Mouse (Mus musculus) hindbrain, embryonic 12.5 days (tissue): ENCODE measurements around the gene Ttc22. TPM values are rescaled to one million over a fixed set of nuclear protein-coding genes. Genes with fewer than 3 reads are reported as not detected.

Source experiments
- ATAC-seq: fragments of 200-750 bp; cut with Nextera tagmentation; 2 replicates; pipeline ENCODE4 v1.8.0; 2017; ENCODE audit warnings: moderate TSS enrichment; ENCODE audit not compliant: low FRiP score
- H3K27ac ChIP-seq: fragments of 300-500 bp; sonication (generic); 2 replicates; pipeline ENCODE4 v1.5.1; 2016; ENCODE audit warnings: mild to moderate bottlenecking
- H3K27me3 ChIP-seq: fragments of 300-500 bp; sonication (generic); 2 replicates; pipeline ENCODE4 v1.6.1; 2016; ENCODE audit warnings: mild to moderate bottlenecking
- H3K36me3 ChIP-seq: fragments of 300-500 bp; sonication (generic); 2 replicates; pipeline ENCODE4 v1.6.1; 2016; ENCODE audit warnings: mild to moderate bottlenecking
- H3K4me1 ChIP-seq: fragments of 300-500 bp; sonication (generic); 2 replicates; pipeline ENCODE4 v1.6.1; 2016
- H3K4me2 ChIP-seq: fragments of 300-500 bp; sonication (generic); replicated peaks from 2 replicates; pipeline ENCODE4 v1.6.1; 2016; ENCODE audit warnings: mild to moderate bottlenecking
- H3K4me3 ChIP-seq: fragments of 300-500 bp; sonication (generic); 2 replicates; pipeline ENCODE4 v1.5.1; 2016; ENCODE audit warnings: mild to moderate bottlenecking
- H3K9ac ChIP-seq: fragments of 300-500 bp; sonication (generic); 2 replicates; pipeline ENCODE4 v1.6.1; 2016; ENCODE audit warnings: mild to moderate bottlenecking, moderate library complexity
- H3K9me3 ChIP-seq: fragments of 300-500 bp; sonication (generic); replicated peaks from 2 replicates; pipeline ENCODE4 v1.6.1; 2016; ENCODE audit warnings: mild to moderate bottlenecking
- WGBS: fragments of 180-500 bp; shearing (Covaris S2); methylation state at CpG from one replicate; pipeline ENCODE4 v1.1.7; 2016; 5-methylcytosine and 5-hydroxymethylcytosine counted together
- polyA plus RNA-seq: library from polyadenylated mRNA; unstranded; fragments of >200 nt; fragmentation: Nextera tagmentation; extraction: Ambion mirVana; gene quantifications from 2 replicates; pipeline ENCODE4 v1.2.1, GENCODE M21; 2016

Gene Ttc22
- 0.68 and 0.83 TPM in 2 replicates for polyA plus RNA-seq

- no peak for ATAC-seq
- Histone ChIP-seq H3K4me2 (0 out of 2 replicates have a peak within 1 kb of the TSS, but pooled peaks have one; percentile 8), H3K4me1 (peaks cover 6% of the 10 kb centered on the region), H3K27me3 (peaks cover 52% of the 10 kb centered on the region), H3K27ac (no peak within 1 kb of the TSS), H3K4me3 (no peak within 1 kb of the TSS), H3K9ac (no peak within 1 kb of the TSS), H3K9me3 (no peaks in the 10 kb centered on the region), H3K36me3 (no peaks in the 10 kb centered on the region)
- 21% methylated on average over 16 of the region's 16 CpGs for WGBS
Observed at GRCm38 (mm10) chr4:106622030-106622493, at the start of gene Ttc22. TSS of gene Ttc22 (plus strand) at chr4:106622432.

- WGBS, result 82% methylated on average over 8 of the region's 8 CpGs
- no peak overlapping the region for H3K4me3 ChIP-seq
- no peaks in the 10 kb centered on the region for H3K9me3 ChIP-seq
- no peak overlapping the region for H3K4me2 ChIP-seq
- no peaks in the 10 kb centered on the region for H3K27me3 ChIP-seq
- H3K27ac ChIP-seq, result no peak overlapping the region
- ATAC-seq, result no peak
- no peaks in the 10 kb centered on the region for H3K4me1 ChIP-seq
- no peak overlapping the region for H3K9ac ChIP-seq
- H3K36me3 ChIP-seq, result peaks cover 95% of the 10 kb centered on the region
Observed at GRCm38 (mm10) chr4:106575022-106575421, 47.2 kb upstream of the Ttc22 start.

- H3K36me3 ChIP-seq, result peaks cover 98% of the 10 kb centered on the region
- no peak overlapping the region for H3K9ac ChIP-seq
- H3K27ac ChIP-seq, result no peak overlapping the region
- H3K9me3 ChIP-seq, result no peaks in the 10 kb centered on the region
- H3K4me3 ChIP-seq, result no peak overlapping the region
- H3K4me2 ChIP-seq, result no peak overlapping the region
- no peaks in the 10 kb centered on the region for H3K4me1 ChIP-seq
- H3K27me3 ChIP-seq, result no peaks in the 10 kb centered on the region
- ATAC-seq, result no peak
- WGBS, result 83% methylated on average over 7 of the region's 7 CpGs
Observed at GRCm38 (mm10) chr4:106577511-106577910, 44.7 kb upstream of the Ttc22 start.

- Histone ChIP-seq H3K9ac (no peak overlapping the region), H3K27ac (no peak overlapping the region), H3K4me3 (no peak overlapping the region), H3K36me3 (peaks cover 99% of the 10 kb centered on the region), H3K9me3 (no peaks in the 10 kb centered on the region), H3K4me1 (no peaks in the 10 kb centered on the region; the same call in 1 of the 2 replicates), H3K4me2 (no peak overlapping the region), H3K27me3 (no peaks in the 10 kb centered on the region)
- 90% methylated on average over 14 of the region's 14 CpGs for whole genome bisulfite sequencing
- no peak for ATAC-seq
Observed at GRCm38 (mm10) chr4:106581176-106581864, 40.9 kb upstream of the Ttc22 start.

GRCm38 (mm10) chr4:106581865-106582204, 40.4 kb upstream of the Ttc22 start:
- WGBS, result 94% methylated on average over 15 of the region's 15 CpGs

GRCm38 (mm10) chr4:106582428-106583153, 39.6 kb upstream of the Ttc22 start:
- WGBS, result 90% methylated on average over 12 of the region's 12 CpGs
- H3K9ac ChIP-seq, result no peak overlapping the region
- H3K27ac ChIP-seq, result no peak overlapping the region
- H3K4me2 ChIP-seq, result no peak overlapping the region
- no peaks in the 10 kb centered on the region for H3K9me3 ChIP-seq
- no peaks in the 10 kb centered on the region for H3K27me3 ChIP-seq
- no peaks in the 10 kb centered on the region; the same call in 1 of the 2 replicates for H3K4me1 ChIP-seq
- ATAC-seq, result no peak
- no peak overlapping the region for H3K4me3 ChIP-seq
- H3K36me3 ChIP-seq, result peaks cover 98% of the 10 kb centered on the region

More at GRCm38 (mm10) chr4:106581865-106582204, 40.4 kb upstream of the Ttc22 start:
- H3K4me3 ChIP-seq, result no peak overlapping the region
- H3K4me1 ChIP-seq, result no peaks in the 10 kb centered on the region; the same call in 1 of the 2 replicates
- no peaks in the 10 kb centered on the region for H3K9me3 ChIP-seq
- no peak overlapping the region for H3K9ac ChIP-seq
- H3K36me3 ChIP-seq, result peaks cover 99% of the 10 kb centered on the region
- H3K27me3 ChIP-seq, result no peaks in the 10 kb centered on the region
- H3K27ac ChIP-seq, result no peak overlapping the region
- H3K4me2 ChIP-seq, result no peak overlapping the region
- no peak for ATAC-seq

GRCm38 (mm10) chr4:106584665-106585064, 37.6 kb upstream of the Ttc22 start:
- Histone ChIP-seq H3K4me3 (no peak overlapping the region), H3K36me3 (peaks cover 96% of the 10 kb centered on the region), H3K4me2 (no peak overlapping the region), H3K4me1 (no peaks in the 10 kb centered on the region; the same call in 1 of the 2 replicates), H3K27me3 (no peaks in the 10 kb centered on the region), H3K27ac (no peak overlapping the region), H3K9ac (no peak overlapping the region), H3K9me3 (no peaks in the 10 kb centered on the region)
- no peak for ATAC-seq
- 88% methylated on average over 4 of the region's 4 CpGs for WGBS

- Histone ChIP-seq H3K27ac (no peak overlapping the region), H3K4me3 (no peak overlapping the region), H3K4me1 (no peaks in the 10 kb centered on the region; the same call in 1 of the 2 replicates), H3K9me3 (no peaks in the 10 kb centered on the region), H3K4me2 (no peak overlapping the region), H3K36me3 (peaks cover 90% of the 10 kb centered on the region), H3K27me3 (no peaks in the 10 kb centered on the region), H3K9ac (no peak overlapping the region)
- ATAC-seq, result no peak
- WGBS, result 94% methylated on average over 6 of the region's 6 CpGs
Observed at GRCm38 (mm10) chr4:106587075-106587474, 35.2 kb upstream of the Ttc22 start.

GRCm38 (mm10) chr4:106590142-106590541, 32.1 kb upstream of the Ttc22 start:
- no peak overlapping the region for H3K27ac ChIP-seq
- H3K36me3 ChIP-seq, result peaks cover 60% of the 10 kb centered on the region
- 74% methylated on average over 9 of the region's 9 CpGs for WGBS
- no peak overlapping the region for H3K4me3 ChIP-seq
- no peaks in the 10 kb centered on the region for H3K4me1 ChIP-seq
- no peak overlapping the region for H3K9ac ChIP-seq
- no peak overlapping the region for H3K4me2 ChIP-seq
- H3K27me3 ChIP-seq, result no peaks in the 10 kb centered on the region
- no peaks in the 10 kb centered on the region for H3K9me3 ChIP-seq
- ATAC-seq, result no peak

GRCm38 (mm10) chr4:106590871-106591270, 31.4 kb upstream of the Ttc22 start:
- no peak overlapping the region for H3K4me3 ChIP-seq
- no peaks in the 10 kb centered on the region for H3K27me3 ChIP-seq
- no peaks in the 10 kb centered on the region for H3K4me1 ChIP-seq
- peaks cover 53% of the 10 kb centered on the region for H3K36me3 ChIP-seq
- WGBS, result 87% methylated on average over 9 of the region's 9 CpGs
- no peak overlapping the region for H3K4me2 ChIP-seq
- H3K9ac ChIP-seq, result no peak overlapping the region
- H3K9me3 ChIP-seq, result no peaks in the 10 kb centered on the region
- no peak for ATAC-seq
- no peak overlapping the region for H3K27ac ChIP-seq

- WGBS, result 60% methylated on average over 7 of the region's 7 CpGs
- peaks cover 26% of the 10 kb centered on the region for H3K36me3 ChIP-seq
- no peak for ATAC-seq
Observed at GRCm38 (mm10) chr4:106593636-106594035, 28.6 kb upstream of the Ttc22 start.

GRCm38 (mm10) chr4:106596200-106596599, 26.0 kb upstream of the Ttc22 start:
- 68% methylated on average over 3 of the region's 3 CpGs for WGBS
- Histone ChIP-seq H3K4me2 (no peak overlapping the region), H3K27me3 (no peaks in the 10 kb centered on the region), H3K9ac (no peak overlapping the region), H3K4me1 (no peaks in the 10 kb centered on the region), H3K36me3 (0 out of 2 replicates have a peak, but pooled peaks cover 4% of the 10 kb centered on the region), H3K9me3 (no peaks in the 10 kb centered on the region), H3K4me3 (no peak overlapping the region), H3K27ac (no peak overlapping the region)
- no peak for ATAC-seq

More at GRCm38 (mm10) chr4:106593636-106594035, 28.6 kb upstream of the Ttc22 start:
- H3K4me1 ChIP-seq, result no peaks in the 10 kb centered on the region
- no peak overlapping the region for H3K27ac ChIP-seq
- no peak overlapping the region for H3K4me3 ChIP-seq
- no peak overlapping the region for H3K9ac ChIP-seq
- H3K9me3 ChIP-seq, result no peaks in the 10 kb centered on the region
- no peak overlapping the region for H3K4me2 ChIP-seq
- no peaks in the 10 kb centered on the region for H3K27me3 ChIP-seq
